Mouse (Mus musculus): Measurements from ENCODE around the gene Utp14a. TPM values are rescaled to one million over a fixed set of nuclear protein-coding genes. Genes with fewer than 3 reads are reported as not detected.

Utp14a gene
- polyA plus RNA-seq, 1 experiment from 2014 or later = 19.1 TPM

- Histone ChIP-seq H3K27ac (no peak overlapping the region), H3K9me3 (no peaks in the 10 kb centered on the region), H3K4me3 (no peak overlapping the region), H3K4me2 (no peak overlapping the region), H3K27me3 (peaks cover 34% of the 10 kb centered on the region), H3K9ac (no peak overlapping the region), H3K4me1 (replicated peaks) (0 out of 2 replicates have a peak, but pooled peaks cover 7% of the 10 kb centered on the region), H3K36me3 (no peaks in the 10 kb centered on the region)
- WGBS = 28% methylated on average over 9 of the region's 9 CpGs
- ATAC-seq (ENCODE audit: low FRiP score) = no peak
These were observed 61.5 kb downstream of the Utp14a start for GRCm38 (mm10) chrX:48318194-48318593.

Other genes with a start within 250 kb of the Utp14a start
- 2.9 and 3.1 TPM in 2 replicates for gene Apln, start 222.0 kb upstream of the Utp14a start, polyA plus RNA-seq (2015; fragmentation: Nextera tagmentation; extraction: Ambion mirVana)
- gene Xpnpep2, start 148.1 kb upstream of the Utp14a start, polyA plus RNA-seq (2015; fragmentation: Nextera tagmentation; extraction: Ambion mirVana) = 0.69 and 0.78 TPM in 2 replicates
- gene Sash3, start 110.4 kb upstream of the Utp14a start, polyA plus RNA-seq (2015; fragmentation: Nextera tagmentation; extraction: Ambion mirVana) = 1.1 and 1.3 TPM in 2 replicates
- 9.6 and 10.0 TPM in 2 replicates for gene Zdhhc9, start 48.0 kb upstream of the Utp14a start, polyA plus RNA-seq (2015; fragmentation: Nextera tagmentation; extraction: Ambion mirVana)
- gene Bcorl1, start 84.5 kb downstream of the Utp14a start, polyA plus RNA-seq (2015; fragmentation: Nextera tagmentation; extraction: Ambion mirVana) = 7.6 and 7.8 TPM in 2 replicates
- gene Elf4, start 206.3 kb downstream of the Utp14a start, polyA plus RNA-seq (2015; fragmentation: Nextera tagmentation; extraction: Ambion mirVana) = 0.69 and 0.84 TPM in 2 replicates

Data from hindbrain, embryonic 13.5 days (tissue).